Comparison of ENCODE assay signal across 15 mouse cellular contexts in genomic region chr4:105606731-105607130, GRCm38 (mm10).
DNase-seq lines count a peak whose midpoint lies in the region; ATAC-seq and TF ChIP-seq lines count a peak whose summit lies in the region.
"Had no signal": no experiment of that assay in that cellular context is flagged by ENCODE, and none has a peak within 500 bp of the region (broad histone marks: within the 10 kb centered on the region; RNA-seq: fewer than 3 reads in every experiment).

No protein-coding gene starts in this region.

- no peak overlapping the region for H3K9ac ChIP-seq in hindbrain, embryonic 12.5 days
- no peak overlapping the region for H3K9ac ChIP-seq in hindbrain, embryonic 14.5 days
- no peak overlapping the region for H3K9ac ChIP-seq in midbrain, embryonic 13.5 days (replicated peaks)
- H3K9ac ChIP-seq: embryonic facial prominence, embryonic 13.5 days; liver, embryonic 13.5 days had no signal

- ATAC-seq in hindbrain, embryonic 12.5 days (ENCODE audit: low FRiP score): peak; percentile 78
- no peak for ATAC-seq in hindbrain, embryonic 14.5 days (ENCODE audit: low FRiP score)
- ATAC-seq in midbrain, embryonic 13.5 days: no peak
- ATAC-seq: forebrain, embryonic 16.5 days had no signal

- TF ChIP-seq CTCF in brain, embryonic 14.5 days (IDR thresholded peaks at IDR 0.05; ENCODE audit: borderline replicate concordance, extremely low read depth, insufficient read depth, insufficient read length): no peak

- no peak overlapping the region for H3K27ac ChIP-seq in hindbrain, embryonic 12.5 days
- no peak overlapping the region for H3K27ac ChIP-seq in hindbrain, embryonic 14.5 days
- no peak overlapping the region for H3K27ac ChIP-seq in midbrain, embryonic 10.5 days (replicated peaks)
- no peak overlapping the region for H3K27ac ChIP-seq in midbrain, embryonic 13.5 days
- H3K27ac ChIP-seq: embryonic facial prominence, embryonic 13.5 days; heart, adult 2 months; liver, embryonic 13.5 days had no signal

- WGBS in hindbrain, embryonic 12.5 days: 15% methylated on average over 5 of the region's 5 CpGs
- WGBS in hindbrain, embryonic 14.5 days: 8% methylated on average over 5 of the region's 5 CpGs
- WGBS in midbrain, embryonic 10.5 days: 24% methylated on average over 5 of the region's 5 CpGs
- 14% methylated on average over 5 of the region's 5 CpGs for WGBS in midbrain, embryonic 13.5 days

- TF ChIP-seq POLR2A in brain, embryonic 14.5 days (IDR thresholded peaks at IDR 0.05; ENCODE audit: borderline replicate concordance, extremely low read depth, insufficient read depth, insufficient read length, poor library complexity, severe bottlenecking): no peak

- no peak for DNase-seq in hindbrain, embryonic 14.5 days (ENCODE audit: low spot score)
- peak; percentile 26 for DNase-seq in midbrain, embryonic 10.5 days (ENCODE audit: low spot score)
- peak; percentile 51 for DNase-seq in brain, embryonic 14.5 days (ENCODE audit: low read depth)
- DNase-seq in forelimb bud, embryonic 11.5 days (ENCODE audit: low read depth, low spot score): peak; percentile 24
- DNase-seq in lung, postnatal 14 days: no peak
- no peak for DNase-seq in urinary bladder, adult 18-20 months (ENCODE audit: low spot score in 2 of 2)
- DNase-seq: adrenal gland, postnatal 10 days; cerebellum, adult 9-10 months; heart, adult 2 months; liver, embryonic 13.5 days had no signal

- no peaks in the 10 kb centered on the region for H3K27me3 ChIP-seq in hindbrain, embryonic 12.5 days
- no peaks in the 10 kb centered on the region for H3K27me3 ChIP-seq in hindbrain, embryonic 14.5 days (ENCODE audit: control insufficient read depth, insufficient read depth, low read length)
- H3K27me3 ChIP-seq in midbrain, embryonic 10.5 days (ENCODE audit: low read depth, poor library complexity, severe bottlenecking): no peaks in the 10 kb centered on the region
- H3K27me3 ChIP-seq in midbrain, embryonic 13.5 days: no peaks in the 10 kb centered on the region
- H3K27me3 ChIP-seq: embryonic facial prominence, embryonic 13.5 days; liver, embryonic 13.5 days had no signal

- H3K36me3 ChIP-seq in hindbrain, embryonic 12.5 days: no peaks in the 10 kb centered on the region
- no peaks in the 10 kb centered on the region for H3K36me3 ChIP-seq in hindbrain, embryonic 14.5 days (replicated peaks; ENCODE audit: control insufficient read depth, insufficient read depth)
- H3K36me3 ChIP-seq in midbrain, embryonic 10.5 days: no peaks in the 10 kb centered on the region
- no peaks in the 10 kb centered on the region for H3K36me3 ChIP-seq in midbrain, embryonic 13.5 days
- H3K36me3 ChIP-seq: embryonic facial prominence, embryonic 13.5 days; G1E; liver, embryonic 13.5 days had no signal

- H3K4me2 ChIP-seq in hindbrain, embryonic 12.5 days (replicated peaks): no peak overlapping the region
- H3K4me2 ChIP-seq in hindbrain, embryonic 14.5 days (replicated peaks): no peak overlapping the region
- no peak overlapping the region for H3K4me2 ChIP-seq in midbrain, embryonic 13.5 days (replicated peaks)
- H3K4me2 ChIP-seq: embryonic facial prominence, embryonic 13.5 days; liver, embryonic 13.5 days had no signal

- H3K4me1 ChIP-seq in hindbrain, embryonic 12.5 days: peaks cover 7% of the 10 kb centered on the region
- H3K4me1 ChIP-seq in hindbrain, embryonic 14.5 days (replicated peaks; ENCODE audit: control insufficient read depth, insufficient read depth, low read length): 0 out of 2 replicates have a peak, but pooled peaks cover 5% of the 10 kb centered on the region
- H3K4me1 ChIP-seq in midbrain, embryonic 10.5 days: peaks cover 6% of the 10 kb centered on the region
- peaks cover 8% of the 10 kb centered on the region for H3K4me1 ChIP-seq in midbrain, embryonic 13.5 days (replicated peaks)
- H3K4me1 ChIP-seq: liver, embryonic 13.5 days had no signal

- H3K9me3 ChIP-seq in hindbrain, embryonic 12.5 days (replicated peaks): no peaks in the 10 kb centered on the region
- H3K9me3 ChIP-seq in hindbrain, embryonic 14.5 days (ENCODE audit: control insufficient read depth, low read length): no peaks in the 10 kb centered on the region
- no peaks in the 10 kb centered on the region for H3K9me3 ChIP-seq in midbrain, embryonic 10.5 days (replicated peaks)
- H3K9me3 ChIP-seq in midbrain, embryonic 13.5 days: no peaks in the 10 kb centered on the region
- H3K9me3 ChIP-seq: embryonic facial prominence, embryonic 13.5 days; liver, embryonic 13.5 days had no signal

- H3K4me3 ChIP-seq in hindbrain, embryonic 12.5 days: no peak overlapping the region
- H3K4me3 ChIP-seq in hindbrain, embryonic 14.5 days (replicated peaks; ENCODE audit: low read length): no peak overlapping the region
- no peak overlapping the region for H3K4me3 ChIP-seq in midbrain, embryonic 10.5 days
- H3K4me3 ChIP-seq in midbrain, embryonic 13.5 days (replicated peaks): no peak overlapping the region
- H3K4me3 ChIP-seq: embryonic facial prominence, embryonic 13.5 days; heart, adult 2 months; liver, embryonic 13.5 days had no signal

Comparison
In these comparisons a context has a peak if more than half of its experiments do, and no peak if none do; other contexts are left out.
1. DNase-seq: peak in midbrain, embryonic 10.5 days (single experiment), brain, embryonic 14.5 days (single experiment) and forelimb bud, embryonic 11.5 days (single experiment); none in hindbrain, embryonic 14.5 days (single experiment), lung, postnatal 14 days (single experiment) and urinary bladder, adult 18-20 months (0 of 2).